Mouse (Mus musculus): ENCODE results near the gene Pfas.
A peak's percentile ranks its signal among the peaks of the same experiment; 100 is the strongest.
"Not testable (repeated sequence)": the region's sequence is repeated elsewhere in the genome, so short reads cannot be mapped to it uniquely, and the experiment has no call there.

Gene Pfas

DNA sequence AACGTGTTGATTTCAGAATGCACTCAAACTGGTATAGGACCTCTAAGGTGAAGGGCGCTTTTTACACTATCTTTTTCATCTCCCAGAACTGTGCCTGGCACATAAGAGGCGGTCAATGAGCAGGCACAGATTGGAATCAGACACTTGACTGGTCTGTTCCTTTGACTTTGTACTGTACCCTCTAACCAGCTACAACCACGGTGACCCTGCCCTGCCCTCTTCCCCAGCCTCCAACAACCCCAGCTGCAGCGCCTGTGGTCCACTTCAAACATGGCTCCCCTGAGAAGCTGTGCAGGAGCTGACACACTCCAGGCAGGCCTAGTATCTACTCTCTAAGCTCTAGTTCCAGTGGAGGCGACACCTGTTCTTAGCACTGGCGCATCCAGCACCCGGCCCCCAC, 65.5 kb downstream of the Pfas start:
- DNase-seq (ENCODE audit: extremely low spot score, low read depth, low spot score) = no peak

DNA sequence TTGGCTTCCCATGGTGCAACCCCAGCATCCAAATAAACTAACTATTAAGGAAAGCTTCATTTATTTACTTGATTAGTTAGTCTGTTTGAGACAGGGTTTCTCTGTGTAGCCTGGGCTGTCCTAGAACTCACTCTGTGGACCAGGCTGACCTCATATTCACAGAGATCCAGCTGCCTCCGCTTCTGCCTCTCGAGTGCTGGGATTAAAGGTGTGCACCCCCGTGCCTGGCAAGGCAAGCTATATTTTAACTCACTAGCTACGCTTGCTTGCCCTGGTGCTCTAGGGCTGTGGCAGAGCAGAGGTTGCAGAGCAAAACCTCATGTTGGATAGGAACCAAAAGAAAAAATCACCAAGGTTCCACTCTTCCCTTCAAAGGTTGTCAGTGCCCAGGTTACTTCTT, 67.7 kb downstream of the Pfas start:
- DNase-seq (ENCODE audit: extremely low spot score, low read depth, low spot score) = no peak

DNA sequence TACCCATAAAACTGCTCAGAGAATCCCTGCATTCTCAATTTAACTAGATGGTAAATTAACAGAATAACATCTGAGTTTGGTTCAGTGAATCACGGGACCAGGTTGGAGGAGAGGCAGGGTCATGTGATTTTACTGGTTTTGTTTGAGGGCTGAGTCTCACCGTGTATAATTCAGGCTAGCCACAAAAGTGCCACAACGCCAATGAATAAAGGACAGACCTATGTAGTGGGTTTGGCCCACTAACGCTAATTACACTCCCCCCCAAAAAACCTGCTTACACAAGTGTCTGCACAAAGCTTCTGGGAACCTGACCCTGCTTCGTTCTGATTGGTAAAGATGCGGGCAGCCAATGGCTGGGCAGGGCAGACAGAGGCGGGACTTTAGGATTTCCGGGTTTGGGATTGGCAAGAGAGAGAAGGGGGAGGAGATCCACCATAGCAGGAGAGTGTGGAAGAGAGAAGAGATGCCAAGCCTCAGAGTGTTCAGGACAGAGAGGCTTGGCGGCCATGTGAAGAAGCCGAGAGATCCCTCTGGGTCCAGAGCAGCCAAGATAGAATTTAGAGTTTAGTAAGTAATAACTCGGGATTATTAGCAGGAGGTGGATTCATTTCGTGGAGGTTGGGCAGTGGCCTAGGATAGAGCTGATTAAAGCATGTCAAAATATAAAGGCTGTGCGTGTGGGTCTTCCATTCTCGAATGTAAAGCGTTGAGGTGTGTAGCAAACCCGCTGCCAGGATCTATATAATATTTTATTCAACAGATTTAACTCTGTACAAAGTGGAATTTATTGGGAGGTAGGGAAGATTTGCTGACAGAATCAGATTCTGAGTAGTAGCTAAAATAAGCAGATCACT, 68.6 kb downstream of the Pfas start:
- peak; percentile 69 for DNase-seq (ENCODE audit: extremely low spot score, low read depth, low spot score)

DNA sequence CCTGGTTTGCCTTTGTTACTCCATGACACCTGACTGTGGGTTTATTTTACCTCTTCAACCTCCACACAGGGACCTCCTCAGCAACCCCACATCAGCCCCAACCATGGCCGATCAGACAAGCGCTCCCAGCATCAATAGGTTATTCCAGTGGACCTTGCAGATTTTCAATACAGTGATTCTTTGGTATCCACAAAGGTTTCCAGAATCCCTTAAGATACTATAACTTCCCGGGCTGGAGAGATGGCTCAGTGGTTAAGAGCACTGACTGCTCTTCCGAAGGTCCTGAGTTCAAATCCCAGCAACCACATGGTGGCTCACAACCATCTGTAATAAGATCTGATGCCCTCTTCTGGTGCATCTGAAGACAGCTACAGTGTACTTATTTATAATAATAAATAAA, 71.3 kb downstream of the Pfas start:
- DNase-seq (ENCODE audit: extremely low spot score, low read depth, low spot score) = not testable (repeated sequence)
